Mouse (Mus musculus): ENCODE data around the gene Gm12355.
"Not testable (repeated sequence)": the region's sequence is repeated elsewhere in the genome, so short reads cannot be mapped to it uniquely, and the experiment has no call there.

DNA sequence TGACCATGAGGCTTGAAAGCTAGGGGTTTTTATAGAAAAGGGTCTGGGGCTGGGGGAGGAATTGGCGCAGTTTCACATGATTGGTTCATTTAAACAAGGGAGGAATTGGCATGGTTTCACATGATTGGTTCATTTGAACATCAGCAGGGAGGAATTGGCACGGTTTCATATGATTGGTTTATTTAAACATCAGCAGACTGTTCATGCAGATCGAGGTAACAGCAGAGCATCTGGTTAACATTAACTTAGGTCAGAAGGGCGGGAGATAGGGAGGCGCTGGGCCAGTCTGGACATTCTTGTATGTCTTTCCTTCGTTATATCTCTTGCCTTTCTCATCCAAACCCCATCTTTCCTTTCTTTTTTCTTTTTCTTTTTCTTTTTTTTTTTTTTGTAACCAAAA lies 1.5 kb downstream of the Gm12355 start:
- not testable (repeated sequence) for TF ChIP-seq CTCF (IDR thresholded peaks at IDR 0.05; ENCODE audit: borderline replicate concordance, insufficient read depth, low read depth, low read length); POLR2A (IDR thresholded peaks at IDR 0.05; ENCODE audit: borderline replicate concordance, insufficient read depth, low read length)
